Mouse (Mus musculus) midbrain, embryonic 10.5 days (tissue): ENCODE measurements around the gene Ier2. TPM values are rescaled to one million over a fixed set of nuclear protein-coding genes. Genes with fewer than 3 reads are reported as not detected.
A peak's percentile ranks its signal among the peaks of the same experiment; 100 is the strongest.

Source experiments
- DNase-seq: peaks from one replicate; pipeline ENCODE4 v3.0.0-alpha.2; 2017; ENCODE audit warnings: low spot score
- H3K27ac ChIP-seq: fragments of 300-500 bp; sonication (generic); replicated peaks from 2 replicates; pipeline ENCODE4 v1.5.1; 2016; ENCODE audit warnings: mild to moderate bottlenecking
- H3K27me3 ChIP-seq: fragments of 300-500 bp; sonication (generic); 2 replicates; pipeline ENCODE4 v1.6.1; 2016; ENCODE audit warnings: low read depth, mild to moderate bottlenecking; ENCODE audit not compliant: poor library complexity, severe bottlenecking
- H3K36me3 ChIP-seq: fragments of 300-500 bp; sonication (generic); 2 replicates; pipeline ENCODE4 v1.6.1; 2016; ENCODE audit warnings: mild to moderate bottlenecking, moderate library complexity
- H3K4me1 ChIP-seq: fragments of 300-500 bp; sonication (generic); 2 replicates; pipeline ENCODE4 v1.6.1; 2016
- H3K4me3 ChIP-seq: fragments of 300-500 bp; sonication (generic); 2 replicates; pipeline ENCODE4 v1.5.1; 2016; ENCODE audit warnings: mild to moderate bottlenecking, moderate library complexity
- H3K9me3 ChIP-seq: fragments of 300-500 bp; sonication (generic); replicated peaks from 2 replicates; pipeline ENCODE4 v1.6.1; 2016; ENCODE audit warnings: mild to moderate bottlenecking
- WGBS: fragments of 180-500 bp; shearing (Covaris S2); methylation state at CpG from one replicate; pipeline ENCODE4 v1.1.7; 2016; 5-methylcytosine and 5-hydroxymethylcytosine counted together
- polyA plus RNA-seq: library from polyadenylated mRNA; unstranded; fragments of >200 nt; fragmentation: Nextera tagmentation; extraction: Ambion mirVana; gene quantifications from 2 replicates; pipeline ENCODE4 v1.2.1, GENCODE M21; 2016

Gene Ier2
- polyA plus RNA-seq, 1 experiment from 2014 or later, result 78.2 TPM

GRCm38 (mm10) chr8:84621102-84621625 is 41.5 kb downstream of the Ier2 start:
- peaks cover 12% of the 10 kb centered on the region for H3K4me1 ChIP-seq
- WGBS, result 77% methylated on average over 8 of the region's 8 CpGs
- H3K27me3 ChIP-seq, result peaks cover 23% of the 10 kb centered on the region
- no peak overlapping the region for H3K27ac ChIP-seq
- DNase-seq, result no peak
- H3K4me3 ChIP-seq, result no peak overlapping the region
- H3K9me3 ChIP-seq, result no peaks in the 10 kb centered on the region
- no peaks in the 10 kb centered on the region for H3K36me3 ChIP-seq

GRCm38 (mm10) chr8:84617005-84617404 is 45.6 kb downstream of the Ier2 start:
- peaks cover 25% of the 10 kb centered on the region for H3K4me1 ChIP-seq
- WGBS, result 52% methylated on average over 22 of the region's 22 CpGs
- peak overlapping the region; percentile 63; the same call in 1 of the 2 replicates for H3K27ac ChIP-seq
- no peak overlapping the region for H3K4me3 ChIP-seq
- H3K9me3 ChIP-seq, result no peaks in the 10 kb centered on the region
- DNase-seq, result no peak
- H3K36me3 ChIP-seq, result no peaks in the 10 kb centered on the region
- peaks cover 54% of the 10 kb centered on the region for H3K27me3 ChIP-seq

DNA sequence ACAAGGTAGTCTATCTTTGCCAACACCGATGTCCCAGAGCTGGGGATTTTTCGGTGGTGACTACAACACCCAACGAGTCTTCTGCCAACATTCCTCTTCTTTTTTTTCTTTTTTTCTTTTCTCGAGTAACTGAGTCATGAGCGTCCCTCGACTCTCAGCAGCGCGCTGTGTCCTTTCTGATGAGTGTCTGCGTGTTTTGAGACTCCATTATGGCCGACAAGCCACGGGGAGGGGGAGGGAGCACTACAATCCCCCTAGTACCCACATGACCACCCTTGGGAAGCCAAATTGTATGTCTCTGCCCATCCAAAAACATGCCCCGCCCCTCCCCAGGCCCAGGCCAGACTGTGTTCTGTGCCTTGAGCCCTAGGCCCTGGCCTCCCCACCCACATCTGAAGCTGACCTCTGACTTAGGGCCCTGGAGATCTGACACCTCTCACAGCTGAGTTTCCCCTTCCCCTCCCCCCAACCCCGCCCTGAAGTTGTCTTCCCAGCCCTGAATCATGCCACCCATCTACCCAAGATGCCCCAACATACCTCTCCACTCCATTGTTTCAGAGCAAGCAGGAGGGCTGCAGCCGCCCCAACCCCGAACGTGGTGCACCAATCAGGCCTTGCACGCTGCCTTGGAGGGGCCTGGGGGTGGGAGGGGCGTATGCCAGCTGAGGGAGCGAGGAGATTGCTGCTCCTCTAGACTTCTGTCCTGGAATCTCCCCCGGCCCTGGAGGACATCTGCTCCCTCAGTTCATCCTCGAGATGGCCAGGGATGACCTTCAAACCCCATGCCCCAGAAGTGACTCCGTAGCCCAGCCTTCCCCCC is 46.8 kb downstream of the Ier2 start:
- 23% methylated on average over 22 of the region's 22 CpGs for WGBS
- Histone ChIP-seq H3K4me1 (peaks cover 25% of the 10 kb centered on the region), H3K4me3 (no peak overlapping the region), H3K36me3 (no peaks in the 10 kb centered on the region), H3K27ac (peak overlapping the region; percentile 63), H3K9me3 (no peaks in the 10 kb centered on the region), H3K27me3 (peaks cover 60% of the 10 kb centered on the region)
- no peak for DNase-seq

DNA sequence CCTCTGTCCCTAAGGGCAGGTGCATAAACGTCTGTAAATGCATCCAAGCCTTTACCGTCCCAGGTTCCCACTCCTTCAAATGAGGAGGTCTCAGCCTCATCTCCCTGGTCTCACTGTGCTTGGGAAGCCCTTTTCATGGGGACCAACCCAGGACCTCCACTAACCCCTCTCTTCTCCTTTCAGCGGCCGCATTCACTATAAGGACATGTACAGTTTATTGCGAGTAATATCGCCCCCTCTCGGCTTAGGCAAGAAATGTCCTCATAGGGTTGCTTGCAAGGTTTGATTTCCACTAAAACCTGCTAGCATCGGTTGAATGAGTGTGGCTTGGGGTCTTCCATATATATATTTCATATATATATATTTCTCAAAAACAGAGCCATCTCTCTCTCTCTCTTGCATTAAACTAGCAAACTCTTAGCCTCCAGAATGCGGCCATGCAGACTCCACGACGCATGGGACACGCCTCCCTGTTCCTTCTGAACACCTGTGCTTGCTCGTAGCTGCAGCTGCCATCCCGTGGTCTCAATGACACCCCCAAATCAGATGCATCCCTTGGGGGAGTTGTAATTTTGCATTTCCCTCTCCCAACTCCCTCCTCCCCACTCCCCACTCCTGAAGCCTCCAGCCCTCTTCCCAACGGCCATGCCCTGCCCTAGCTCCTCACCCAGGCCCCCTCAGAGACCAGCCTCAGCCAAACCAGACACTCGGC is 48.0 kb downstream of the Ier2 start:
- H3K27me3 ChIP-seq, result peaks cover 60% of the 10 kb centered on the region
- WGBS, result 38% methylated on average over 16 of the region's 16 CpGs
- no peaks in the 10 kb centered on the region for H3K9me3 ChIP-seq
- no peak for DNase-seq
- peaks cover 25% of the 10 kb centered on the region for H3K4me1 ChIP-seq
- H3K27ac ChIP-seq, result no peak overlapping the region
- H3K4me3 ChIP-seq, result no peak overlapping the region
- no peaks in the 10 kb centered on the region for H3K36me3 ChIP-seq

Other genes starting within 250 kb of the Ier2 start
- 56.4 and 58.1 TPM in 2 replicates for gene Trmt1, start 23.5 kb upstream of the Ier2 start, polyA plus RNA-seq
- gene Nacc1, start 25.0 kb upstream of the Ier2 start, polyA plus RNA-seq, result 24.8 and 26.3 TPM in 2 replicates
- 4.8 and 5.8 TPM in 2 replicates for gene Lyl1, start 38.6 kb upstream of the Ier2 start, polyA plus RNA-seq
- 1.1 and 1.4 TPM in 2 replicates for gene G430095P16Rik, start 60.2 kb upstream of the Ier2 start, polyA plus RNA-seq
- gene Nfix, start 137.5 kb upstream of the Ier2 start, polyA plus RNA-seq, result 0.49 and 1.2 TPM in 2 replicates
- gene Dand5, start 160.0 kb upstream of the Ier2 start, polyA plus RNA-seq, result 2.9 and 5.3 TPM in 2 replicates
- gene Gadd45gip1, start 168.7 kb upstream of the Ier2 start, polyA plus RNA-seq, result 46.3 and 47.2 TPM in 2 replicates
- 124 and 131 TPM in 2 replicates for gene Rad23a, start 177.8 kb upstream of the Ier2 start, polyA plus RNA-seq
- 723 and 798 TPM in 2 replicates for gene Calr, start 184.1 kb upstream of the Ier2 start, polyA plus RNA-seq
- 133 and 139 TPM in 2 replicates for gene Farsa, start 194.1 kb upstream of the Ier2 start, polyA plus RNA-seq
- gene Syce2, start 209.3 kb upstream of the Ier2 start, polyA plus RNA-seq, result 64.7 and 71.7 TPM in 2 replicates
- gene Gcdh, start 231.1 kb upstream of the Ier2 start, polyA plus RNA-seq, result 37.3 and 39.6 TPM in 2 replicates
- 14.8 and 19.7 TPM in 2 replicates for gene Klf1, start 239.1 kb upstream of the Ier2 start, polyA plus RNA-seq
- 6.6 and 7.5 TPM in 2 replicates for gene Dnase2a, start 245.7 kb upstream of the Ier2 start, polyA plus RNA-seq